ENCODE assay signal across 12 mouse cellular contexts in genomic region chr2:164439001-164439421, GRCm38 (mm10). TPM values are rescaled to one million over a fixed set of nuclear protein-coding genes. Genes with fewer than 3 reads are reported as not detected.
DNase-seq lines count a peak whose midpoint lies in the region; ATAC-seq and TF ChIP-seq lines count a peak whose summit lies in the region.
"Had no signal": no experiment of that assay in that cellular context is flagged by ENCODE, and none has a peak within 500 bp of the region (broad histone marks: within the 10 kb centered on the region; RNA-seq: fewer than 3 reads in every experiment).

No protein-coding gene starts in this region.

- WGBS in embryonic facial prominence, embryonic 15.5 days, result 61% methylated on average over 3 of the region's 3 CpGs
- WGBS in embryonic facial prominence, embryonic 10.5 days, result 64% methylated on average over 3 of the region's 3 CpGs
- WGBS in limb, embryonic 15.5 days, result 75% methylated on average over 3 of the region's 3 CpGs
- 75% methylated on average over 3 of the region's 3 CpGs for WGBS in limb, embryonic 10.5 days
- 62% methylated on average over 3 of the region's 3 CpGs for WGBS in midbrain, embryonic 15.5 days

- no peaks in the 10 kb centered on the region for H3K9me3 ChIP-seq in embryonic facial prominence, embryonic 15.5 days (replicated peaks)
- no peaks in the 10 kb centered on the region for H3K9me3 ChIP-seq in embryonic facial prominence, embryonic 10.5 days
- no peaks in the 10 kb centered on the region for H3K9me3 ChIP-seq in limb, embryonic 15.5 days
- H3K9me3 ChIP-seq in limb, embryonic 10.5 days (replicated peaks), result no peaks in the 10 kb centered on the region
- H3K9me3 ChIP-seq in midbrain, embryonic 15.5 days, result no peaks in the 10 kb centered on the region
- H3K9me3 ChIP-seq: neural tube, embryonic 13.5 days had no signal

- H3K79me2 ChIP-seq in myocyte (ENCODE audit: control insufficient read depth, insufficient read depth), result peaks cover 85% of the 10 kb centered on the region

- no peak for ATAC-seq in embryonic facial prominence, embryonic 15.5 days (ENCODE audit: insufficient number of reproducible peaks, low FRiP score, low TSS enrichment, low read depth)
- no peak for ATAC-seq in limb, embryonic 15.5 days (ENCODE audit: insufficient number of reproducible peaks, low FRiP score, low TSS enrichment, low read depth)
- ATAC-seq in midbrain, embryonic 15.5 days (replicated peaks), result no peak

- H3K27ac ChIP-seq in embryonic facial prominence, embryonic 15.5 days (replicated peaks), result 0 out of 2 replicates have a peak overlapping the region, but pooled peaks have one; percentile 23
- no peak overlapping the region for H3K27ac ChIP-seq in embryonic facial prominence, embryonic 10.5 days (replicated peaks)
- H3K27ac ChIP-seq in limb, embryonic 15.5 days, result peak overlapping the region; percentile 47; the same call in 1 of the 2 replicates
- no peak overlapping the region for H3K27ac ChIP-seq in limb, embryonic 10.5 days
- H3K27ac ChIP-seq in midbrain, embryonic 15.5 days, result no peak overlapping the region
- H3K27ac ChIP-seq: neural tube, embryonic 13.5 days had no signal

- TF ChIP-seq POLR2A in myocyte (IDR thresholded peaks at IDR 0.05; ENCODE audit: insufficient read length, low read depth), result no peak

- H3K4me1 ChIP-seq in embryonic facial prominence, embryonic 15.5 days, result peaks cover 79% of the 10 kb centered on the region
- H3K4me1 ChIP-seq in embryonic facial prominence, embryonic 10.5 days, result peaks cover 86% of the 10 kb centered on the region
- H3K4me1 ChIP-seq in limb, embryonic 15.5 days, result peaks cover 88% of the 10 kb centered on the region
- H3K4me1 ChIP-seq in limb, embryonic 10.5 days, result peaks cover 92% of the 10 kb centered on the region
- H3K4me1 ChIP-seq in midbrain, embryonic 15.5 days, result peaks cover 20% of the 10 kb centered on the region

- H3K36me3 ChIP-seq in embryonic facial prominence, embryonic 15.5 days, result no peaks in the 10 kb centered on the region
- H3K36me3 ChIP-seq in embryonic facial prominence, embryonic 10.5 days (replicated peaks), result no peaks in the 10 kb centered on the region
- no peaks in the 10 kb centered on the region for H3K36me3 ChIP-seq in limb, embryonic 15.5 days
- no peaks in the 10 kb centered on the region for H3K36me3 ChIP-seq in limb, embryonic 10.5 days
- no peaks in the 10 kb centered on the region for H3K36me3 ChIP-seq in myocyte (ENCODE audit: control insufficient read depth, insufficient read depth)
- H3K36me3 ChIP-seq in midbrain, embryonic 15.5 days (replicated peaks), result no peaks in the 10 kb centered on the region
- H3K36me3 ChIP-seq: neural tube, embryonic 13.5 days had no signal

- no peaks in the 10 kb centered on the region for H3K27me3 ChIP-seq in embryonic facial prominence, embryonic 15.5 days
- peaks cover 36% of the 10 kb centered on the region for H3K27me3 ChIP-seq in embryonic facial prominence, embryonic 10.5 days (replicated peaks; ENCODE audit: low read depth, poor library complexity, severe bottlenecking)
- H3K27me3 ChIP-seq in limb, embryonic 15.5 days, result no peaks in the 10 kb centered on the region
- H3K27me3 ChIP-seq in limb, embryonic 10.5 days (ENCODE audit: low read depth, poor library complexity, severe bottlenecking), result peaks cover 46% of the 10 kb centered on the region
- H3K27me3 ChIP-seq in myocyte (ENCODE audit: control insufficient read depth, insufficient read depth, insufficient read length), result no peaks in the 10 kb centered on the region
- peaks cover 14% of the 10 kb centered on the region; the same call in 1 of the 2 replicates for H3K27me3 ChIP-seq in midbrain, embryonic 15.5 days (replicated peaks)

- H3ac ChIP-seq in myocyte (ENCODE audit: control insufficient read depth, insufficient read length), result no peak overlapping the region

- H3K4me3 ChIP-seq in embryonic facial prominence, embryonic 15.5 days (replicated peaks), result no peak overlapping the region
- H3K4me3 ChIP-seq in embryonic facial prominence, embryonic 10.5 days, result no peak overlapping the region
- no peak overlapping the region for H3K4me3 ChIP-seq in limb, embryonic 15.5 days
- H3K4me3 ChIP-seq in limb, embryonic 10.5 days, result no peak overlapping the region
- no peak overlapping the region for H3K4me3 ChIP-seq in myocyte
- no peak overlapping the region for H3K4me3 ChIP-seq in midbrain, embryonic 15.5 days
- H3K4me3 ChIP-seq: erythroblast, embryonic 14.5 days; neural tube, embryonic 13.5 days had no signal

- no peak for DNase-seq in embryonic facial prominence, embryonic 10.5 days (ENCODE audit: low spot score)
- no peak for DNase-seq in limb, embryonic 10.5 days (ENCODE audit: low spot score)
- peak; percentile 78 for DNase-seq in fibroblast of lung, adult 2 months (ENCODE audit: low read depth)
- DNase-seq in thymus, postnatal 4 days, result no peak

- no peak overlapping the region for H3K9ac ChIP-seq in embryonic facial prominence, embryonic 15.5 days
- no peak overlapping the region for H3K9ac ChIP-seq in limb, embryonic 15.5 days
- no peak overlapping the region for H3K9ac ChIP-seq in midbrain, embryonic 15.5 days
- H3K9ac ChIP-seq: neural tube, embryonic 13.5 days had no signal

- no peak overlapping the region for H3K4me2 ChIP-seq in embryonic facial prominence, embryonic 15.5 days (replicated peaks)
- no peak overlapping the region for H3K4me2 ChIP-seq in limb, embryonic 15.5 days
- peak overlapping the region; percentile 82 for H3K4me2 ChIP-seq in myocyte (ENCODE audit: low read depth)
- H3K4me2 ChIP-seq in midbrain, embryonic 15.5 days, result no peak overlapping the region
- H3K4me2 ChIP-seq: neural tube, embryonic 13.5 days had no signal

TF ChIP-seq in myocyte, 11 proteins besides CTCF, POLR2A, EP300 and RAD21:
- TF ChIP-seq TCF3 (IDR thresholded peaks at IDR 0.05; ENCODE audit: insufficient read length, low read depth), result no peak
- TF ChIP-seq CEBPB (IDR thresholded peaks at IDR 0.05; ENCODE audit: insufficient read depth, poor library complexity, severe bottlenecking), result peak; percentile 42; the same call in 1 of the 2 replicates
- no peak for TF ChIP-seq MYOG (IDR thresholded peaks at IDR 0.05; ENCODE audit: control insufficient read depth in 1 of 3, insufficient read depth in 1 of 3, insufficient read length in 2 of 3, low read depth in 2 of 3)
- no peak for TF ChIP-seq REST (IDR thresholded peaks at IDR 0.05; ENCODE audit: insufficient read depth, insufficient read length)
- TF ChIP-seq USF1 (IDR thresholded peaks at IDR 0.05; ENCODE audit: low read depth), result no peak
- no peak for TF ChIP-seq E2F4 (IDR thresholded peaks at IDR 0.05; ENCODE audit: insufficient read depth)

RNA-seq across cellular contexts. Expression of gene Sdc4, which starts 4.7 kb away (rescaled TPM):
- 113 and 114 TPM in 2 replicates for polyA plus RNA-seq in embryonic facial prominence, embryonic 15.5 days (2015; fragmentation: Nextera tagmentation; extraction: Ambion mirVana)
- polyA plus RNA-seq in embryonic facial prominence, embryonic 10.5 days (2016; fragmentation: Nextera tagmentation; extraction: Ambion mirVana), result 25.5 and 26.0 TPM in 2 replicates
- 107 and 110 TPM in 2 replicates for polyA plus RNA-seq in limb, embryonic 15.5 days (2015; fragmentation: Nextera tagmentation; extraction: Ambion mirVana)
- 22.1 and 24.2 TPM in 2 replicates for polyA plus RNA-seq in limb, embryonic 10.5 days (2016; fragmentation: Nextera tagmentation; extraction: Ambion mirVana)
- 52.4 TPM for polyA plus RNA-seq in myocyte (2012; fragmentation: generic; extraction: Trizol)
- 6.7 and 7.1 TPM in 2 replicates for polyA plus RNA-seq in midbrain, embryonic 15.5 days (2015; fragmentation: Nextera tagmentation; extraction: Ambion mirVana)

RNA-seq across cellular contexts. Expression of gene Sys1, which starts 17.8 kb away (rescaled TPM):
- polyA plus RNA-seq in embryonic facial prominence, embryonic 15.5 days (2015; fragmentation: Nextera tagmentation; extraction: Ambion mirVana), result 66.3 and 67.8 TPM in 2 replicates
- polyA plus RNA-seq in embryonic facial prominence, embryonic 10.5 days (2016; fragmentation: Nextera tagmentation; extraction: Ambion mirVana), result 52.5 and 53.1 TPM in 2 replicates
- 54.5 and 61.2 TPM in 2 replicates for polyA plus RNA-seq in limb, embryonic 15.5 days (2015; fragmentation: Nextera tagmentation; extraction: Ambion mirVana)
- polyA plus RNA-seq in limb, embryonic 10.5 days (2016; fragmentation: Nextera tagmentation; extraction: Ambion mirVana), result 54.4 and 54.5 TPM in 2 replicates
- polyA plus RNA-seq in myocyte (2012; fragmentation: generic; extraction: Trizol), result 47.6 TPM
- 87.9 and 90.5 TPM in 2 replicates for polyA plus RNA-seq in midbrain, embryonic 15.5 days (2015; fragmentation: Nextera tagmentation; extraction: Ambion mirVana)

RNA-seq across cellular contexts. Expression of gene Gm20458, which starts 21.8 kb away (rescaled TPM):
- 12.2 and 12.5 TPM in 2 replicates for polyA plus RNA-seq in embryonic facial prominence, embryonic 15.5 days (2015; fragmentation: Nextera tagmentation; extraction: Ambion mirVana)
- 3.1 and 3.2 TPM in 2 replicates for polyA plus RNA-seq in embryonic facial prominence, embryonic 10.5 days (2016; fragmentation: Nextera tagmentation; extraction: Ambion mirVana)
- polyA plus RNA-seq in limb, embryonic 15.5 days (2015; fragmentation: Nextera tagmentation; extraction: Ambion mirVana), result 11.0 and 12.2 TPM in 2 replicates
- 2.2 and 3.2 TPM in 2 replicates for polyA plus RNA-seq in limb, embryonic 10.5 days (2016; fragmentation: Nextera tagmentation; extraction: Ambion mirVana)
- polyA plus RNA-seq in myocyte (2012; fragmentation: generic; extraction: Trizol), result 31.6 TPM
- polyA plus RNA-seq in midbrain, embryonic 15.5 days (2015; fragmentation: Nextera tagmentation; extraction: Ambion mirVana), result 2.4 and 3.5 TPM in 2 replicates
- polyA plus RNA-seq: erythroblast, embryonic 14.5 days had no signal

RNA-seq across cellular contexts. Expression of gene Matn4, which starts 34.1 kb away (rescaled TPM):
- polyA plus RNA-seq in embryonic facial prominence, embryonic 15.5 days (2015; fragmentation: Nextera tagmentation; extraction: Ambion mirVana), result 33.4 and 58.2 TPM in 2 replicates
- polyA plus RNA-seq in embryonic facial prominence, embryonic 10.5 days (2016; fragmentation: Nextera tagmentation; extraction: Ambion mirVana), result 0.23 and 0.85 TPM in 2 replicates
- 108 and 113 TPM in 2 replicates for polyA plus RNA-seq in limb, embryonic 15.5 days (2015; fragmentation: Nextera tagmentation; extraction: Ambion mirVana)
- polyA plus RNA-seq in limb, embryonic 10.5 days (2016; fragmentation: Nextera tagmentation; extraction: Ambion mirVana), result 0.15 and 3.0 TPM in 2 replicates
- polyA plus RNA-seq in myocyte (2012; fragmentation: generic; extraction: Trizol), result 0.01 TPM
- polyA plus RNA-seq in midbrain, embryonic 15.5 days (2015; fragmentation: Nextera tagmentation; extraction: Ambion mirVana), result 0.65 and 0.89 TPM in 2 replicates
- polyA plus RNA-seq: erythroblast, embryonic 14.5 days had no signal

RNA-seq across cellular contexts. Expression of gene Trp53tg5, which starts 34.5 kb away (rescaled TPM):
- not detected in 2 replicates for polyA plus RNA-seq in embryonic facial prominence, embryonic 15.5 days (2015; fragmentation: Nextera tagmentation; extraction: Ambion mirVana)
- not detected in 2 replicates for polyA plus RNA-seq in embryonic facial prominence, embryonic 10.5 days (2016; fragmentation: Nextera tagmentation; extraction: Ambion mirVana)
- polyA plus RNA-seq in limb, embryonic 15.5 days (2015; fragmentation: Nextera tagmentation; extraction: Ambion mirVana), result not detected in 2 replicates
- not detected in 2 replicates for polyA plus RNA-seq in limb, embryonic 10.5 days (2016; fragmentation: Nextera tagmentation; extraction: Ambion mirVana)
- not detected for polyA plus RNA-seq in myocyte (2012; fragmentation: generic; extraction: Trizol)
- not detected in 2 replicates for polyA plus RNA-seq in midbrain, embryonic 15.5 days (2015; fragmentation: Nextera tagmentation; extraction: Ambion mirVana)
- polyA plus RNA-seq: erythroblast, embryonic 14.5 days; heart, postnatal 0 days; limb, embryonic 11.5 days; neural tube, embryonic 13.5 days had no signal

Comparison
In these comparisons a context has a peak if more than half of its experiments do, and no peak if none do; other contexts are left out.
1. H3K27ac ChIP-seq: peak in embryonic facial prominence, embryonic 15.5 days (single experiment) and limb, embryonic 15.5 days (single experiment); none in embryonic facial prominence, embryonic 10.5 days (single experiment), limb, embryonic 10.5 days (single experiment) and midbrain, embryonic 15.5 days (single experiment).